Mouse (Mus musculus): Measurements from ENCODE around the gene Cldn7. TPM values are rescaled to one million over a fixed set of nuclear protein-coding genes. Genes with fewer than 3 reads are reported as not detected.

Gene Cldn7
- polyA plus RNA-seq, 1 experiment, result 106 TPM

- Histone ChIP-seq H3K9me3 (replicated peaks; ENCODE audit: control insufficient read depth, insufficient read depth, low read length, poor library complexity, severe bottlenecking) (no peaks in the 10 kb centered on the region), H3K9ac (ENCODE audit: low read depth, poor library complexity, severe bottlenecking) (no peak overlapping the region), H3K27ac (ENCODE audit: insufficient read depth, low read length) (peak overlapping the region; percentile 49), H3K27me3 (ENCODE audit: control insufficient read depth, insufficient read depth, low read length, poor library complexity, severe bottlenecking) (no peaks in the 10 kb centered on the region), H3K4me3 (ENCODE audit: low read depth, low read length) (no peak overlapping the region), H3K36me3 (ENCODE audit: control insufficient read depth, insufficient read depth, low read length, poor library complexity, severe bottlenecking) (peaks cover 26% of the 10 kb centered on the region), H3K4me1 (ENCODE audit: control insufficient read depth, insufficient read depth, low read length) (no peaks in the 10 kb centered on the region)
- TF ChIP-seq POLR2A (IDR thresholded peaks at IDR 0.05; ENCODE audit: insufficient read depth, low read length) (no peak), EP300 (IDR thresholded peaks at IDR 0.05; ENCODE audit: insufficient read depth, low read depth, low read length) (no peak), CTCF (IDR thresholded peaks at IDR 0.05; ENCODE audit: low read depth, low read length) (no peak)
These were observed 35.1 kb downstream of the Cldn7 start for GRCm38 (mm10) chr11:69999666-70000065.

GRCm38 (mm10) chr11:70000396-70000898, 35.9 kb downstream of the Cldn7 start, which contains the start of gene Dvl2:
Gene Dvl2 (plus strand): TSS chr11:70000595.
- no peaks in the 10 kb centered on the region for H3K27me3 ChIP-seq (ENCODE audit: control insufficient read depth, insufficient read depth, low read length, poor library complexity, severe bottlenecking)
- H3K9me3 ChIP-seq (replicated peaks; ENCODE audit: control insufficient read depth, insufficient read depth, low read length, poor library complexity, severe bottlenecking), result no peaks in the 10 kb centered on the region
- H3K4me3 ChIP-seq (ENCODE audit: low read depth, low read length), result peak within 1 kb of the TSS; percentile 87
- H3K4me1 ChIP-seq (ENCODE audit: control insufficient read depth, insufficient read depth, low read length), result no peaks in the 10 kb centered on the region
- peak; percentile 90 for TF ChIP-seq EP300 (IDR thresholded peaks at IDR 0.05; ENCODE audit: insufficient read depth, low read depth, low read length)
- no peak for TF ChIP-seq CTCF (IDR thresholded peaks at IDR 0.05; ENCODE audit: low read depth, low read length)
- peak; percentile 88 for TF ChIP-seq POLR2A (IDR thresholded peaks at IDR 0.05; ENCODE audit: insufficient read depth, low read length)
- peak within 1 kb of the TSS; percentile 86 for H3K9ac ChIP-seq (ENCODE audit: low read depth, poor library complexity, severe bottlenecking)
- peaks cover 33% of the 10 kb centered on the region for H3K36me3 ChIP-seq (ENCODE audit: control insufficient read depth, insufficient read depth, low read length, poor library complexity, severe bottlenecking)
- H3K27ac ChIP-seq (ENCODE audit: insufficient read depth, low read length), result peak within 1 kb of the TSS; percentile 73

GRCm38 (mm10) chr11:70001159-70001558, 36.6 kb downstream of the Cldn7 start:
- Histone ChIP-seq H3K9ac (ENCODE audit: low read depth, poor library complexity, severe bottlenecking) (peak overlapping the region; percentile 86), H3K9me3 (replicated peaks; ENCODE audit: control insufficient read depth, insufficient read depth, low read length, poor library complexity, severe bottlenecking) (no peaks in the 10 kb centered on the region), H3K36me3 (ENCODE audit: control insufficient read depth, insufficient read depth, low read length, poor library complexity, severe bottlenecking) (peaks cover 39% of the 10 kb centered on the region), H3K27me3 (ENCODE audit: control insufficient read depth, insufficient read depth, low read length, poor library complexity, severe bottlenecking) (no peaks in the 10 kb centered on the region), H3K4me3 (ENCODE audit: low read depth, low read length) (peak overlapping the region; percentile 87), H3K4me1 (ENCODE audit: control insufficient read depth, insufficient read depth, low read length) (no peaks in the 10 kb centered on the region), H3K27ac (ENCODE audit: insufficient read depth, low read length) (peak overlapping the region; percentile 73)
- no peak for TF ChIP-seq POLR2A (IDR thresholded peaks at IDR 0.05; ENCODE audit: insufficient read depth, low read length)
- TF ChIP-seq CTCF (IDR thresholded peaks at IDR 0.05; ENCODE audit: low read depth, low read length), result no peak
- TF ChIP-seq EP300 (IDR thresholded peaks at IDR 0.05; ENCODE audit: insufficient read depth, low read depth, low read length), result no peak

GRCm38 (mm10) chr11:70001865-70002264, 37.3 kb downstream of the Cldn7 start:
- Histone ChIP-seq H3K4me3 (ENCODE audit: low read depth, low read length) (peak overlapping the region; percentile 29), H3K9me3 (replicated peaks; ENCODE audit: control insufficient read depth, insufficient read depth, low read length, poor library complexity, severe bottlenecking) (no peaks in the 10 kb centered on the region), H3K4me1 (ENCODE audit: control insufficient read depth, insufficient read depth, low read length) (no peaks in the 10 kb centered on the region), H3K9ac (ENCODE audit: low read depth, poor library complexity, severe bottlenecking) (peak overlapping the region; percentile 86), H3K36me3 (ENCODE audit: control insufficient read depth, insufficient read depth, low read length, poor library complexity, severe bottlenecking) (peaks cover 45% of the 10 kb centered on the region), H3K27me3 (ENCODE audit: control insufficient read depth, insufficient read depth, low read length, poor library complexity, severe bottlenecking) (no peaks in the 10 kb centered on the region), H3K27ac (ENCODE audit: insufficient read depth, low read length) (no peak overlapping the region)
- TF ChIP-seq POLR2A (IDR thresholded peaks at IDR 0.05; ENCODE audit: insufficient read depth, low read length), result no peak
- TF ChIP-seq EP300 (IDR thresholded peaks at IDR 0.05; ENCODE audit: insufficient read depth, low read depth, low read length), result no peak
- peak; percentile 32 for TF ChIP-seq CTCF (IDR thresholded peaks at IDR 0.05; ENCODE audit: low read depth, low read length)

GRCm38 (mm10) chr11:70002471-70002870, 37.9 kb downstream of the Cldn7 start:
- Histone ChIP-seq H3K36me3 (ENCODE audit: control insufficient read depth, insufficient read depth, low read length, poor library complexity, severe bottlenecking) (peaks cover 50% of the 10 kb centered on the region), H3K27ac (ENCODE audit: insufficient read depth, low read length) (no peak overlapping the region), H3K27me3 (ENCODE audit: control insufficient read depth, insufficient read depth, low read length, poor library complexity, severe bottlenecking) (no peaks in the 10 kb centered on the region), H3K9me3 (replicated peaks; ENCODE audit: control insufficient read depth, insufficient read depth, low read length, poor library complexity, severe bottlenecking) (no peaks in the 10 kb centered on the region), H3K9ac (ENCODE audit: low read depth, poor library complexity, severe bottlenecking) (no peak overlapping the region), H3K4me1 (ENCODE audit: control insufficient read depth, insufficient read depth, low read length) (no peaks in the 10 kb centered on the region), H3K4me3 (ENCODE audit: low read depth, low read length) (peak overlapping the region; percentile 29)
- no peak for TF ChIP-seq POLR2A (IDR thresholded peaks at IDR 0.05; ENCODE audit: insufficient read depth, low read length)
- no peak for TF ChIP-seq EP300 (IDR thresholded peaks at IDR 0.05; ENCODE audit: insufficient read depth, low read depth, low read length)
- no peak for TF ChIP-seq CTCF (IDR thresholded peaks at IDR 0.05; ENCODE audit: low read depth, low read length)

GRCm38 (mm10) chr11:70005521-70005920, 40.9 kb downstream of the Cldn7 start:
- no peak overlapping the region for H3K4me3 ChIP-seq (ENCODE audit: low read depth, low read length)
- TF ChIP-seq POLR2A (IDR thresholded peaks at IDR 0.05; ENCODE audit: insufficient read depth, low read length) (no peak), CTCF (IDR thresholded peaks at IDR 0.05; ENCODE audit: low read depth, low read length) (peak; percentile 69)

More at GRCm38 (mm10) chr11:70005521-70005920, 40.9 kb downstream of the Cldn7 start:
- Histone ChIP-seq H3K9ac (ENCODE audit: low read depth, poor library complexity, severe bottlenecking) (no peak overlapping the region), H3K4me1 (ENCODE audit: control insufficient read depth, insufficient read depth, low read length) (no peaks in the 10 kb centered on the region), H3K27me3 (ENCODE audit: control insufficient read depth, insufficient read depth, low read length, poor library complexity, severe bottlenecking) (no peaks in the 10 kb centered on the region), H3K27ac (ENCODE audit: insufficient read depth, low read length) (peak overlapping the region; percentile 54), H3K9me3 (replicated peaks; ENCODE audit: control insufficient read depth, insufficient read depth, low read length, poor library complexity, severe bottlenecking) (no peaks in the 10 kb centered on the region), H3K36me3 (ENCODE audit: control insufficient read depth, insufficient read depth, low read length, poor library complexity, severe bottlenecking) (peaks cover 47% of the 10 kb centered on the region)

Data from ES-Bruce4 (cell line).